ENCODE assay signal across 8 mouse cellular contexts in genomic region chr6:83349274-83349958, GRCm38 (mm10). TPM values are rescaled to one million over a fixed set of nuclear protein-coding genes. Genes with fewer than 3 reads are reported as not detected.
DNase-seq lines count a peak whose midpoint lies in the region; ATAC-seq and TF ChIP-seq lines count a peak whose summit lies in the region.

No protein-coding gene starts in this region.

- peak; percentile 86 for DNase-seq in CD4-positive helper T cell, adult 2 months (ENCODE audit: low read depth, low spot score)
- peak; percentile 24 for DNase-seq in brain, embryonic 18.5 days (ENCODE audit: low read depth, low spot score)
- peak; percentile 83 for DNase-seq in kidney, postnatal 0 days (ENCODE audit: low spot score)
- DNase-seq in liver, adult 2 months (ENCODE audit: extremely low read depth, low read depth, low spot score): peak; percentile 44
- DNase-seq in spleen, postnatal 36 days (ENCODE audit: low spot score in 2 of 2): peak; percentile 91

- H3K27ac ChIP-seq in heart, embryonic 12.5 days (ENCODE audit: poor library complexity, severe bottlenecking): peak overlapping the region; percentile 65
- no peak overlapping the region; the same call in 1 of the 2 replicates for H3K27ac ChIP-seq in kidney, postnatal 0 days
- peak overlapping the region; percentile 53 for H3K27ac ChIP-seq in liver, adult 2 months (replicated peaks; ENCODE audit: insufficient read depth, low read depth, low read length)

- H3K4me3 ChIP-seq in erythroblast, embryonic 14.5 days (replicated peaks): peak overlapping the region; percentile 82
- H3K4me3 ChIP-seq in heart, embryonic 12.5 days: peak overlapping the region; percentile 97
- peak overlapping the region; percentile 92 for H3K4me3 ChIP-seq in kidney, postnatal 0 days (replicated peaks; ENCODE audit: low read depth, low read length)
- H3K4me3 ChIP-seq in liver, adult 2 months (ENCODE audit: insufficient read depth, low read depth, low read length): peak overlapping the region; percentile 90

- H3K9ac ChIP-seq in heart, embryonic 12.5 days: peak overlapping the region; percentile 96
- peak overlapping the region; percentile 88 for H3K9ac ChIP-seq in kidney, postnatal 0 days (ENCODE audit: low read depth, low read length)
- peak overlapping the region; percentile 95 for H3K9ac ChIP-seq in liver, adult 2 months (ENCODE audit: low read depth, low read length)

- H3K4me2 ChIP-seq in heart, embryonic 12.5 days: peak overlapping the region; percentile 89
- peak overlapping the region; percentile 88 for H3K4me2 ChIP-seq in kidney, postnatal 0 days (ENCODE audit: low read length)

- ATAC-seq in heart, embryonic 12.5 days (ENCODE audit: insufficient number of reproducible peaks, low FRiP score): peak; percentile 92
- ATAC-seq in kidney, postnatal 0 days (replicated peaks; ENCODE audit: low FRiP score, low read depth): peak; percentile 95
- ATAC-seq in monocyte, adult 5-6 weeks (replicated peaks; ENCODE audit: insufficient number of reproducible peaks, low FRiP score, low TSS enrichment, poor library complexity, severe bottlenecking): peak; percentile 83

- peaks cover 78% of the 10 kb centered on the region for H3K36me3 ChIP-seq in erythroblast, embryonic 14.5 days (ENCODE audit: control insufficient read depth)
- H3K36me3 ChIP-seq in heart, embryonic 12.5 days: peaks cover 41% of the 10 kb centered on the region
- peaks cover 11% of the 10 kb centered on the region for H3K36me3 ChIP-seq in kidney, postnatal 0 days (ENCODE audit: insufficient read depth, low read length)
- H3K36me3 ChIP-seq in liver, adult 2 months (ENCODE audit: control insufficient read depth, insufficient read depth, low read length): no peaks in the 10 kb centered on the region

- no peaks in the 10 kb centered on the region for H3K27me3 ChIP-seq in erythroblast, embryonic 14.5 days (ENCODE audit: control insufficient read depth)
- H3K27me3 ChIP-seq in heart, embryonic 12.5 days (replicated peaks): no peaks in the 10 kb centered on the region
- H3K27me3 ChIP-seq in kidney, postnatal 0 days (ENCODE audit: insufficient read depth, low read length): no peaks in the 10 kb centered on the region
- H3K27me3 ChIP-seq in liver, adult 2 months (ENCODE audit: control insufficient read depth, insufficient read depth, low read length): no peaks in the 10 kb centered on the region

- WGBS in heart, embryonic 12.5 days: under 1% methylated on average over 53 of the region's 53 CpGs
- under 1% methylated on average over 53 of the region's 53 CpGs for WGBS in kidney, postnatal 0 days
- WGBS in liver, adult 2 months: under 1% methylated on average over 48 of the region's 53 CpGs

- TF ChIP-seq CTCF in kidney, postnatal 0 days (IDR thresholded peaks at IDR 0.05; ENCODE audit: low read depth): peak; percentile 83
- peak; percentile 87 for TF ChIP-seq CTCF in liver, adult 2 months (IDR thresholded peaks at IDR 0.05; ENCODE audit: low read depth, low read length)

- no peaks in the 10 kb centered on the region for H3K9me3 ChIP-seq in erythroblast, embryonic 14.5 days (ENCODE audit: control insufficient read depth, low read length)
- no peaks in the 10 kb centered on the region for H3K9me3 ChIP-seq in heart, embryonic 12.5 days (replicated peaks)
- no peaks in the 10 kb centered on the region for H3K9me3 ChIP-seq in kidney, postnatal 0 days (replicated peaks; ENCODE audit: low read length)

- TF ChIP-seq POLR2A in liver, adult 2 months (IDR thresholded peaks at IDR 0.05; ENCODE audit: extremely low read depth, insufficient read depth, low read length): peak; percentile 71

- H3K79me2 ChIP-seq in liver, adult 2 months (ENCODE audit: control insufficient read depth, insufficient read depth, low read length): peaks cover 15% of the 10 kb centered on the region

- H3K4me1 ChIP-seq in erythroblast, embryonic 14.5 days (ENCODE audit: control insufficient read depth): peaks cover 68% of the 10 kb centered on the region
- H3K4me1 ChIP-seq in heart, embryonic 12.5 days (replicated peaks): peaks cover 25% of the 10 kb centered on the region
- H3K4me1 ChIP-seq in kidney, postnatal 0 days (replicated peaks; ENCODE audit: insufficient read depth, low read length): peaks cover 6% of the 10 kb centered on the region
- peaks cover 10% of the 10 kb centered on the region for H3K4me1 ChIP-seq in liver, adult 2 months (ENCODE audit: control insufficient read depth, insufficient read depth, low read length)

RNA-seq across cellular contexts. Expression of gene Bola3, which starts 0.5 kb away (rescaled TPM):
- 25.9 and 28.1 TPM in 2 replicates for polyA plus RNA-seq in erythroblast, embryonic 14.5 days (2012)
- 262 and 274 TPM in 2 replicates for polyA plus RNA-seq in heart, embryonic 12.5 days (2016; fragmentation: Nextera tagmentation; extraction: Ambion mirVana)
- polyA plus RNA-seq in kidney, postnatal 0 days (2015; fragmentation: Nextera tagmentation; extraction: Ambion mirVana): 231 and 242 TPM in 2 replicates
- total RNA-seq in liver, adult 2 months (2014; rRNA removed): 26.4 and 47.1 TPM in 2 replicates
- 144 and 246 TPM in 2 replicates for polyA plus RNA-seq in liver, adult 2 months (2012; rRNA removed)
- total RNA-seq in monocyte, adult 5-6 weeks (2017): 13.0 to 48.5 TPM (median 38.5 TPM) in 3 replicates

RNA-seq across cellular contexts. Expression of gene Mob1a, which starts 23.6 kb away (rescaled TPM):
- 1.8 and 2.4 TPM in 2 replicates for polyA plus RNA-seq in erythroblast, embryonic 14.5 days (2012)
- 42.6 and 43.3 TPM in 2 replicates for polyA plus RNA-seq in heart, embryonic 12.5 days (2016; fragmentation: Nextera tagmentation; extraction: Ambion mirVana)
- polyA plus RNA-seq in kidney, postnatal 0 days (2015; fragmentation: Nextera tagmentation; extraction: Ambion mirVana): 46.8 and 50.6 TPM in 2 replicates
- 35.2 and 40.4 TPM in 2 replicates for total RNA-seq in liver, adult 2 months (2014; rRNA removed)
- 11.6 and 11.9 TPM in 2 replicates for polyA plus RNA-seq in liver, adult 2 months (2012; rRNA removed)
- 300 to 314 TPM (median 304 TPM) in 3 replicates for total RNA-seq in monocyte, adult 5-6 weeks (2017)

RNA-seq across cellular contexts. Expression of gene Mthfd2, which starts 23.7 kb away (rescaled TPM):
- polyA plus RNA-seq in erythroblast, embryonic 14.5 days (2012): 5.3 and 6.1 TPM in 2 replicates
- 38.9 TPM in 2 replicates for polyA plus RNA-seq in heart, embryonic 12.5 days (2016; fragmentation: Nextera tagmentation; extraction: Ambion mirVana)
- polyA plus RNA-seq in kidney, postnatal 0 days (2015; fragmentation: Nextera tagmentation; extraction: Ambion mirVana): 21.6 and 25.8 TPM in 2 replicates
- total RNA-seq in liver, adult 2 months (2014; rRNA removed): 0.83 and 1.6 TPM in 2 replicates
- polyA plus RNA-seq in liver, adult 2 months (2012; rRNA removed): 0.98 and 1.1 TPM in 2 replicates
- total RNA-seq in monocyte, adult 5-6 weeks (2017): 25.6 to 40.2 TPM (median 28.5 TPM) in 3 replicates

Comparison
In these comparisons a context has a peak if more than half of its experiments do, and no peak if none do; other contexts are left out.
1. DNase-seq: peak in every context shown above with its lines; median percentile 91 in spleen, postnatal 36 days; 86 in CD4-positive helper T cell, adult 2 months; 83 in kidney, postnatal 0 days; 44 in liver, adult 2 months; 24 in brain, embryonic 18.5 days.